ENCODE assay signal across 26 mouse cellular contexts in the genomic region with DNA sequence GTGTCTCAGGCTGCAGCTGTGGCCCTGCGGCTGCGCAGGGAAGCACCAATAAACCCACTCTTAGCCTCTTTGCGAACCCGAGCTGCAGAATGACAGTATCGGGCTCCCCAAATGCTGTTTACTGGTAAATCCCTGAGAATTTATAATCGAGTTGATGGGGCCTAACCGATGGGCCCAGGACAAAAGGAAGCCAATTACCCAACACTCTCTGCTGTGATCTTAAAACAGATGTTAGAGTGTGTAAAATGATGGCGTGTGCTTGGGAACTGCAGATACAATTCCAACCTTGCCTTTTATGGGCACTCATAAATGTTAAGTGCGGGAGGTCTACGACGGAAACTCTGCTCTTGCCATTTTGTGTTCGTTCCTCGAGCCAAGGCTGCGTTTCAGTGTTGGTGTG. TPM values are rescaled to one million over a fixed set of nuclear protein-coding genes. Genes with fewer than 3 reads are reported as not detected.
DNase-seq lines count a peak whose midpoint lies in the region; ATAC-seq and TF ChIP-seq lines count a peak whose summit lies in the region.
"Had no signal": no experiment of that assay in that cellular context is flagged by ENCODE, and none has a peak within 500 bp of the region (broad histone marks: within the 10 kb centered on the region; RNA-seq: fewer than 3 reads in every experiment).

No protein-coding gene starts in this region.

- H3K4me2 ChIP-seq in lung, embryonic 14.5 days, result no peak overlapping the region
- H3K4me2 ChIP-seq in limb, embryonic 11.5 days (ENCODE audit: low read depth, severe bottlenecking), result no peak overlapping the region
- H3K4me2 ChIP-seq in neural tube, embryonic 14.5 days (ENCODE audit: low read depth, low read length), result no peak overlapping the region
- H3K4me2 ChIP-seq: embryonic facial prominence, embryonic 13.5 days; forebrain, embryonic 13.5 days; heart, embryonic 11.5 days; midbrain, embryonic 12.5 days; stomach, embryonic 15.5 days had no signal

- H3K27me3 ChIP-seq in lung, embryonic 14.5 days (ENCODE audit: insufficient read depth, low read length), result no peaks in the 10 kb centered on the region
- H3K27me3 ChIP-seq in limb, embryonic 11.5 days (ENCODE audit: control insufficient read depth, insufficient read depth, low read length), result no peaks in the 10 kb centered on the region
- no peaks in the 10 kb centered on the region for H3K27me3 ChIP-seq in neural tube, embryonic 14.5 days (ENCODE audit: control insufficient read depth, insufficient read depth, low read length)
- H3K27me3 ChIP-seq: embryonic facial prominence, embryonic 13.5 days; forebrain, embryonic 13.5 days; midbrain, embryonic 12.5 days; stomach, embryonic 15.5 days had no signal

- no peaks in the 10 kb centered on the region for H3K36me3 ChIP-seq in lung, embryonic 14.5 days (ENCODE audit: insufficient read depth)
- H3K36me3 ChIP-seq in limb, embryonic 11.5 days (ENCODE audit: control insufficient read depth, insufficient read depth, low read length), result no peaks in the 10 kb centered on the region
- no peaks in the 10 kb centered on the region for H3K36me3 ChIP-seq in neural tube, embryonic 14.5 days (ENCODE audit: control insufficient read depth, insufficient read depth, low read length)
- H3K36me3 ChIP-seq: midbrain, embryonic 12.5 days; stomach, embryonic 15.5 days had no signal

- H3K4me1 ChIP-seq in lung, embryonic 14.5 days (ENCODE audit: insufficient read depth), result no peaks in the 10 kb centered on the region
- H3K4me1 ChIP-seq in limb, embryonic 11.5 days (ENCODE audit: control insufficient read depth, insufficient read depth, low read length), result peaks cover 6% of the 10 kb centered on the region; the same call in 1 of the 2 replicates
- peaks cover 18% of the 10 kb centered on the region for H3K4me1 ChIP-seq in neural tube, embryonic 14.5 days (ENCODE audit: control insufficient read depth, insufficient read depth, low read length)
- H3K4me1 ChIP-seq: embryonic facial prominence, embryonic 13.5 days; stomach, embryonic 15.5 days had no signal

- 76% methylated on average over 14 of the region's 14 CpGs for WGBS in lung, embryonic 14.5 days
- 16% methylated on average over 14 of the region's 14 CpGs for WGBS in limb, embryonic 11.5 days
- WGBS in neural tube, embryonic 14.5 days, result 18% methylated on average over 14 of the region's 14 CpGs

- H3K9me3 ChIP-seq in lung, embryonic 14.5 days (ENCODE audit: low read depth, low read length), result no peaks in the 10 kb centered on the region
- H3K9me3 ChIP-seq in limb, embryonic 11.5 days (ENCODE audit: control insufficient read depth, low read length), result no peaks in the 10 kb centered on the region
- H3K9me3 ChIP-seq in neural tube, embryonic 14.5 days (ENCODE audit: control insufficient read depth, low read length), result no peaks in the 10 kb centered on the region
- H3K9me3 ChIP-seq: embryonic facial prominence, embryonic 13.5 days; forebrain, embryonic 13.5 days; midbrain, embryonic 12.5 days; stomach, embryonic 15.5 days had no signal

- peak; percentile 26 for DNase-seq in embryo, embryonic 11 days
- DNase-seq in embryo, embryonic 9.5 days (ENCODE audit: extremely low spot score), result no peak
- DNase-seq in lung, embryonic 14.5 days, result peak; percentile 26
- no peak for DNase-seq in lung, adult 18-20 months
- peak; percentile 61 for DNase-seq in limb, embryonic 11.5 days (ENCODE audit: low spot score)
- DNase-seq in c-Kit-positive CD71-positive TER-119-positive erythroid progenitor cells, embryonic 14.5 days (ENCODE audit: low spot score), result no peak
- DNase-seq: adrenal gland, postnatal 25 days; cerebellum, adult 9-10 months; gastrocnemius, postnatal 10 days; heart, adult 11 months; kidney, adult 8-10 months; kidney, postnatal 25 days; lung, postnatal 10 days; right cerebral cortex, postnatal 4 days; thymus, adult 2 months; thymus, postnatal 4 days had no signal

- H3K9ac ChIP-seq in lung, embryonic 14.5 days, result no peak overlapping the region
- H3K9ac ChIP-seq in limb, embryonic 11.5 days (ENCODE audit: low read length), result no peak overlapping the region
- H3K9ac ChIP-seq in neural tube, embryonic 14.5 days (replicated peaks; ENCODE audit: low read depth, low read length), result no peak overlapping the region
- H3K9ac ChIP-seq: embryonic facial prominence, embryonic 13.5 days; forebrain, embryonic 13.5 days; midbrain, embryonic 12.5 days; stomach, embryonic 15.5 days had no signal

- H3K4me3 ChIP-seq in lung, embryonic 14.5 days (ENCODE audit: low read depth, low read length), result no peak overlapping the region
- no peak overlapping the region for H3K4me3 ChIP-seq in limb, embryonic 11.5 days (ENCODE audit: low read depth, low read length)
- H3K4me3 ChIP-seq in neural tube, embryonic 14.5 days (ENCODE audit: low read depth, low read length), result no peak overlapping the region
- H3K4me3 ChIP-seq: embryonic facial prominence, embryonic 13.5 days; erythroblast, embryonic 14.5 days; forebrain, embryonic 13.5 days; layer of hippocampus, adult 2 months; midbrain, embryonic 12.5 days; stomach, embryonic 15.5 days had no signal

- no peak for ATAC-seq in lung, embryonic 14.5 days (ENCODE audit: insufficient read depth)
- ATAC-seq in limb, embryonic 11.5 days (ENCODE audit: insufficient number of reproducible peaks, low FRiP score, low TSS enrichment, low read depth), result no peak
- 0 out of 2 replicates have a peak, but pooled peaks have one; percentile 36 for ATAC-seq in neural tube, embryonic 14.5 days (ENCODE audit: low read depth)
- no peak for ATAC-seq in CD4-positive, CD25-positive, alpha-beta regulatory T cell, adult 4 months
- ATAC-seq: forebrain, embryonic 13.5 days; inflammation-experienced regulatory T-cells, adult 6 months had no signal

- H3K27ac ChIP-seq in lung, embryonic 14.5 days (ENCODE audit: low read depth), result no peak overlapping the region
- peak overlapping the region; percentile 16 for H3K27ac ChIP-seq in limb, embryonic 11.5 days (replicated peaks; ENCODE audit: low read depth, low read length)
- H3K27ac ChIP-seq in neural tube, embryonic 14.5 days (ENCODE audit: low read depth, low read length), result peak overlapping the region; percentile 44; the same call in 1 of the 2 replicates
- H3K27ac ChIP-seq: embryonic facial prominence, embryonic 13.5 days; forebrain, embryonic 13.5 days; layer of hippocampus, adult 2 months; midbrain, embryonic 12.5 days; stomach, embryonic 15.5 days had no signal

- no peak for TF ChIP-seq CTCF in lung, embryonic 14.5 days (IDR thresholded peaks at IDR 0.05; ENCODE audit: low read depth)

RNA-seq across cellular contexts. Expression of a gene that starts 49.5 kb away (rescaled TPM):
- 105 and 109 TPM in 2 replicates for polyA plus RNA-seq in lung, embryonic 14.5 days (2014; fragmentation: Nextera tagmentation; extraction: Ambion mirVana)
- 137 and 144 TPM in 2 replicates for polyA plus RNA-seq in limb, embryonic 11.5 days (2014; fragmentation: Nextera tagmentation; extraction: Ambion mirVana)
- 51.7 and 53.8 TPM in 2 replicates for polyA plus RNA-seq in neural tube, embryonic 14.5 days (2014; fragmentation: Nextera tagmentation; extraction: Ambion mirVana)
- 10 to 100 TPM; 21.1 to 37.6 TPM for polyA plus RNA-seq in CD4-positive, CD25-positive, alpha-beta regulatory T cell, adult 4 months (2017; shearing (Covaris generic))

Comparison
In these comparisons a context has a peak if more than half of its experiments do, and no peak if none do; other contexts are left out.
1. DNase-seq: peak in embryo, embryonic 11 days (single experiment), lung, embryonic 14.5 days (single experiment) and limb, embryonic 11.5 days (single experiment); none in embryo, embryonic 9.5 days (single experiment), lung, adult 18-20 months (0 of 2) and c-Kit-positive CD71-positive TER-119-positive erythroid progenitor cells, embryonic 14.5 days (single experiment).